Mouse (Mus musculus) gastrocnemius, postnatal 25 days (tissue): ENCODE data around the gene Atp8b3. TPM values are rescaled to one million over a fixed set of nuclear protein-coding genes. Genes with fewer than 3 reads are reported as not detected.

Source experiments
- DNase-seq: peaks from one replicate; pipeline ENCODE4 v3.0.0; 2022
- long read RNA-seq, 2 experiments: library from polyadenylated mRNA; stranded (forward); transcript quantifications; one replicate each; pipeline ENCODE4 v2.0.0; 2021
- total RNA-seq, 2 experiments: library from RNA; stranded (reverse); gene quantifications; 1 replicate in 1 of 2; 2 replicates in 1 of 2; pipeline ENCODE4 v1.2.3; 2021

The Atp8b3 gene
- not detected for total RNA-seq
- long read RNA-seq, experiment 1, result 0 reads
- long read RNA-seq, experiment 2, result 0 reads

DNA sequence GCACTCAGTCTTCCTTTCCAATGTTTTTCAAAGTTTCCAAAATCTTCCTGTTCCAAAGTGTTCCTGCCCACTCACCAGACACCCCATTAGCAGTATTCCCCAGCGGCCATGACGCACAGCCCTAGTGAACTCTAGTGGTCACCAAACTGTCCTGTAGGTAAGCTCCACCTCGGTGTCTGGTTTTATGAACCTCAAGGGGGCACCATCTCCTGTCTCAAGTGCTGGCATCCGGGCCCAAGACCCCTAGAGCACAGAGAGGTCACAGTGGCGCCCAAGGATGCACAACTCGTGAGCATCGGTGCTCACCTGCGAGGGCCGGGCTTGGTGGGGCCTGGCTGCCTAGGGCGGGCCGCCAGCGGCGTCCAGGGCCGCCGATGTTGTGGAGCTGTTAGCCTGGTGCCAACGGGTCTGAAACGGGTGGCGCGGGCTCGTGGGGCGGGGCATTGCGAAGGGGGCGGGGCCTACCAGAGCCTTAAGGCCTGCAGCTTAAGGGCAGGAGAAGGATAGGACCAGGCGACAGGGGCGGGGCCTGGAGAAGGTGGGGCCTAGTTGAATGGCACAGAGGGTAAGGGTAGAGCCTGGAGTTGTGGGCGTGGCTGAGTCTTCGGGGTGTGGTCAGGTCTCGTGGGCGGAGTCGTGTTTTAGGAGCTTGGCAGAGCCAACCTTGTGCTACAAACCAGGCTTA, at the start of gene Atp8b3:
Gene Atp8b3, minus strand, starts transcription at position 415 of the 685 bp plus-strand sequence.
- peak; percentile 78 for DNase-seq

DNA sequence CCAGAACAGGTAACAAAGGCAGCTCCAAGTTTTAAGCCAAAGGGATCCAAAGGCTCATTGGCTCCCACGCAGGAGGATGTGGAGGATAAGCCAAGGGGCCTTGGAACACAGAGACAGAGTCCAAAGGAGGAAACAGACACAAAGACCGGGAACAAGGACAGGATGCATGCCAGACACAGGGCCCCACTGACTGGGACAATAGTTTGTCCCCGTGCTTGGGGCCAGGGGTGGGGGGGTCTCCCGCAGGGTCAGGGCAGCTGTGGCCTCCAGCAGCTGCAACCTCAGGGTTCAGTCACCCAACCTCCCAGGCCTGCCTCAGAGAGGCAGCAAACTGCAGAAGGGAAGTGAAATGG, 48.4 kb upstream of the Atp8b3 start:
- no peak for DNase-seq

DNA sequence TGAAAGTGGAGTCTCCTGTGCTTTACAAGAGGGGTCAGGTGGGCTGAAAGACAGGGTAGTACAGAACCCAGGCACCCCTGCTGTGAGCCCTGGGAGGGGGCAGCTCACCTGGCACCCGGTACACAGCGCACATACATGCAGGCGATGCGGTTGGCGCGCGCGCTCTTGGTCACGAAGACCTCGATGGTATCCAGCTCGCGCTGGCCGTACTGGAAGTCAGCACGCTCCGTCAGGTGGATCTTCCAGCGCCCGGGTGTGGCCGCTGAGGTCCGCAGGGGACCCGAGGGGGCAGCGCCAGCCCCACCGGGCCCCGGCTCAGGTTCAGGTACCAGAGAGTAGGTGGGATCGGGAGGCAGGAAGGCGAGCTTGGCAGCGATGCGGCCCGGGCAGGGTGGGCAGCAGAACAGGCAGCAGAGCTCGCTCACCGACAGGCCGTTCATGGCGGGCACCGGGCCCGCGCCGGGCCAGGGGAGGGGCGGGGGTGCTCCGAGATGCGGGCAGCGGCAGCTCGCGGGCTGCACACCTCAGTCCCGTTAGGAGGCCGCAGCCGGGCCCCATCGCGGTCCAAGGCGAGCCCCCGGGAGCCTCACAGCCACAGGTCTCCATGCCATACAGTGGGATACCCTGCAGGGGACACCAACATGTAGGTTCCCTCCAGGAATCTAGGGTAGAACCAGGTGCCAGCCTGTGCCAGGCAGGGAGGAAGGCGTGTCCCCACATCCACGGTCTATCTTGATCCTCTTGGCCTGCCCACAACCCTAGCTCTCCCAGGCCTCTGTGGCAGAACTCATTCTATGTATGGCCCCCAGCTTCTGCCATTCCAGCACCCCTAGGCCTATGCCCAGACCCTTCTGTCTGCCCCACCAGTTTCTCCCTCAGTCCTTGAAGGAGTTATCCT, 47.7 kb upstream of the Atp8b3 start:
- no peak for DNase-seq

DNA sequence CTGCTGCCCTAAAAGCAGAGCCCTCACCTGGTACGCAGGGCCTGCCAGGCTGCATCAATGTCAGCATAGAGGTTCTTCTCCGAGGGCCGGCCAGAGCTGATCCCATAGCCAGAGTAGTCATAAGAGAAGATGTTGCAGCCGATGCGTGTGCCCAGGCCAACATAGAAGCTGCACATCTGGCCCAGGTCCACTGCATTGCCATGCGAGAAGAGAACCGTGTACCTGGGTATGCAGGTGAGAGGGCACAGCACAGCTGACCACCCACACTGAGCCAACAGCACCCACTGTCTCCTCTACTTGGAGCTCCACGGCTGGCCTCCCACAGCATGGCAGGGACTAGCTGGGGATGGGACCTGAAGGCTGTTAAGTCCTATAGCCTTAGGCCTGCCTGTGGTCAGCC, 46.7 kb upstream of the Atp8b3 start:
- DNase-seq, result no peak

DNA sequence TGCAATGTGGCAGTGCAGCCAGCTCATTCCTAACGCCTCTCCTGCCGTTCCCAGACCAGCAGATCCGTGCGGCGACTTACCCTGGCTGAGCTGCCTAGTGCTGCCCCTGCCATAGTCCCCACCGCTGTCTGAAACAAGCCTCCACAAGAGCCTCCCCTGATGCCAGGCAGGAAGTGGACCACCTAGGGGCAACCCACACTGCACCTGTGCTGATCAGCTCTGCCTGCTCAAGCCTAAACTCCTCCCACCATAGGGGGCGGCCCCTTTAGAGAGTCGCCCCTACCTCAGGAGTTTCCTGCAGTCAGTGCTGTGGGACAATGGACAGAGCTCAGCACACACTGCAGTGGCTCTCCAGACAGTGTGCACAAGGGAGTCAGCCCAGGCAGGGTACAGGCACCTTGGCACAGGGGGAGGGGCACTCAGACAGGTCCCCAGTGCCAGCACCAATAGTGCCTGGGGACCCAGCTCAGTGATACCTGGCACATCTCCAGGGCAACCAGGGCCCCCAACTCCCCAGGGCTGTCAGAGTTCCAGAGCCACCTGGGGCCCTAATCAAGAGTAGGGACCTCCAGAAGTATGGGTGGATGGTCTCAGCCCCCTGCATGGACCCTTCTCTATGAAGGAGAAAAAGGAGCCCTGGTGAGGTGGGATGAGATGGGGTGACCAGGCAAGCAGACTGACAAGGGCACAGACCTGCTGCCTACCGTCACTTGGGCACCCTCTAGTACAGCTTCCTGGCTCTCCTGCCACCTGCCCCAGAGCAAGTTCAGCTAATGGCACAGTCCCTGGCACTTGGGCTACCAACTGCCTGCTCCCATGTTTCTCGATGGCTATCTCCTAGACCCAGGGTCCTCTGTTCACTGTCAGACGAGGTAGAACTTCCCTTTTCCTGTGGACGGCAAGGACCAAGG, 46.0 kb upstream of the Atp8b3 start:
- DNase-seq, result no peak

DNA sequence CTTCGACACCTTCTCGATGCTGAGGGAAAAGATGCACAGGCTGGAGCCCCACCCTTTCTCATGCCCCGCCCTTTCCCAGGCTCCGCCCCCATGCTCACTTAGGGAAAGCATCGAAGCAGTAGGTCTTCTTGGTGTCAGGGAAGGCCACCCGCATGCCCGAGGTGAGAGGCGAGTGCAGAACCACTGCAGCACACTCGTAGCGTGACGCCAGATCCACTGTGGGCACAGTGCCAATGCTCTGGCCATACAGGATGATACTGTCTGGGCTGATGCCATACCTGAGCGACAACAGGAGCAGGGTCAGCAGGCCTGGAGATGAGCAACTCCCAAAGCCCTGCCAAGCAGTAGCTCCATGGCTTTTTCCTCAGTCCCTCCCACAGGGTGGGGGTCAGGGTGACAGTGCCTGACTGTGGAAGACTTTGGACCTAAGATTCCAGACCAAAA, 45.1 kb upstream of the Atp8b3 start:
- no peak for DNase-seq

DNA sequence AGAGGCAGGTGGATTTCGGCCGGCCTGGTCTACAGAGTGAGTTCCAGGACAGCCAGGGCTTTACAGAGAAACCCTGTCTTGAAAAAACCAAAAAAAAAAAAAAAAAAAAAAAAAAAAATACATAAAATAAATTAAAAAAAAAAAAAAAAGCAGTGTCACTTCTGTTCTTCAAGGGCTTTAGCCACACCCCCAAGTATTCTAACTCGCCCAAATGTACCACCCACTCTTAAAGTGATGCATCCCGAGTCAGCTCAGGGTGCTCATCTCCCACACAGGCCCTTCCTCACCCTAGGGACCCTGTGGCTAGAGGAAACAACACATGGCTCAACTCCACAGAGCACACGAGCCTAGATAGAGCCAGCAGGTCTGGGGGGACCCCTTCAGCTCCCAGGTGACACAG, 44.1 kb upstream of the Atp8b3 start:
- DNase-seq, result no peak

DNA sequence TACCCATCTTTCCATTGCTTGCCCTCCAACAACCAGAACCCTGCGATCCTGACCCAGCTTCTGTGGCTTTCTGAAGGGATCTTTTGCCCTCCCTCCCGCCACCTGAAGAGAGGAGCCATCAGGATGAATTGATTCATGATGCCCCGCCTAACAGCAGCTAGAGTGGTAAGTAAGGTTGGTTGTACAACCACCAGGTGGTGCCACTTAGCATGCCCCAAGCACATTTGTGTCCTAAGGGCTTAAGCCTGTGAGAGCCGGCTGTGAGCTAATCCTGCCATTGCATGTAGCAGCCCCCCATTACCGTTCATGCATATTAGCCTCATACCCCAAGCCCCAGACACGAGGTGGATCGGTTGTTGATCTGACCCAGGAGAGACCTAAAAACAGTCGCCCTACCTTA, 40.0 kb upstream of the Atp8b3 start:
- peak; percentile 38 for DNase-seq

DNA sequence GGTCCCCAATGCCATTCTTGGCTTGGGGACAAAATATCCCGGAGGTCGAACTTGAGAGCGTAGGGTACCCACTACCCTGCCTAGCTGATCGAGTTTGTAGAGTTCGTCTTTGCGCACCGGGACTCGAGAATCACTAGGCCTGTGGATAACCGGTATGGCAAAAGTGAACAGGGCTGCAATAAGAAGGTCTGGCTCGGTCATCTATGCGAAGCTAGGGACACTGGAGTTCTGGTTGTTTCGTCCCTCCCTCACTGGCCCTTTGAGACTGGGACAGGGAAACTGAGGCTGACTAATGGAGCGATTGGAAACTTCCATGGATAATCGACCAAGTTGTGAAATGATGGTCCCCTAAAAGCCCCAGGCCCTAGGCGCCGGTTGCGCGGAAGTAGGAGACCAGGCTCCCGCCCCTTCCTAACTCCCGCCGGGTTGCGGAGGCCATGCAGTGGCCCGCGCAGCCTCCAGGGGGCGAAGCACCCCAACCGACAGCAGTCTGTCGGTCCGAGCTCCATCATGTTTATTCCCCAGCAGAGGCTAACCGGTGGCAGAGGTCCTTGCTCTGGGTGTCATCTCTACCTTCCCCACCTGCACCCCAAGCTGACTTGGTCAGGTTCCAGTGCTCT, 39.3 kb upstream of the Atp8b3 start:
- peak; percentile 85 for DNase-seq

DNA sequence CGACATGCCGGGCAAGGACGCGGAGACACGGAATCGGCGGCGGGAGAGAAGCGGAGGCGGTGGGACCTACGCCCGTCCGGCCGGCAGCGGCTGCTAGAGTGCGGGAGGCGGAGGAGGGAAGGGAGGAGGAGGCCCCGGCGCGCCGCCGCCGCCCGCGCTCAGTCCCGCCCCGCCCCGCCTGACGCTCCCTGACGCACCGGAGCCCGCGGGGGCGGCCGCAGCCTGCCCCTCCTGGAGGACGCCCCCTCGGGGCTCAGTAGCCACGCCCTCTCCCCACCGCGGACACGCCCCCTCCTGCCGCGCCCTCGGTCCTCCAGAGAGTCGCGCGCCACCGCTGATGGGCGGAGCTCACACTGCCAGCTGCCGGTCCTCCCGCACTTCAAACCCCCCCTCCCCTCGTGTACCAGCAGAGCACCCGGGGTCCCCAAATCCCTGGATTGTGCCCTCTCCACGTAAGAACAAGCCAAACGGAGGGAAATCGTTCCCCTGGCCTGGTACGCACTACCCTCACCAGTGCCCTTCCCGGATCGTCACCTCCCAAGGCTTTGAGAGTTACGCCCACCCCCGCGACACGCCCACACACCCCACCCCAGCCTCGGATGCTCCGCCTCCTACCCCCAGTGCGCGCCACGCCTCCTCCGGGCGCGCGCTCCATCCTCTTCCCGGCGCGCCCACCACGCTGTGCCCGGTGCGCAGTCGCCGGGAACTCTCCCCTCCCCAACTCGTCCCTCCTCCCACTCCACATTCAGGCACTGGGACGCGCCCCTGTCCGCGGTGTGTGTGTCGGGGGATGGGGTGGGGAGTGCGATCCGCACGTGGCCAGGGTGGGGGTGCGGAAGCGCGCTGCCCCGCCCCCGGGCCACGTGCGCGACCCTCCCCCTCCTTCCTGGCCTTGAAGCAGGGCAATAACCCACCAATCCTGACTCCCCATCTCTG, 38.5 kb upstream of the Atp8b3 start, which contains the start of gene Klf16:
Gene Klf16, minus strand, starts transcription at position 127 of the 936 bp plus-strand sequence.
- DNase-seq, result peak; percentile 97

DNA sequence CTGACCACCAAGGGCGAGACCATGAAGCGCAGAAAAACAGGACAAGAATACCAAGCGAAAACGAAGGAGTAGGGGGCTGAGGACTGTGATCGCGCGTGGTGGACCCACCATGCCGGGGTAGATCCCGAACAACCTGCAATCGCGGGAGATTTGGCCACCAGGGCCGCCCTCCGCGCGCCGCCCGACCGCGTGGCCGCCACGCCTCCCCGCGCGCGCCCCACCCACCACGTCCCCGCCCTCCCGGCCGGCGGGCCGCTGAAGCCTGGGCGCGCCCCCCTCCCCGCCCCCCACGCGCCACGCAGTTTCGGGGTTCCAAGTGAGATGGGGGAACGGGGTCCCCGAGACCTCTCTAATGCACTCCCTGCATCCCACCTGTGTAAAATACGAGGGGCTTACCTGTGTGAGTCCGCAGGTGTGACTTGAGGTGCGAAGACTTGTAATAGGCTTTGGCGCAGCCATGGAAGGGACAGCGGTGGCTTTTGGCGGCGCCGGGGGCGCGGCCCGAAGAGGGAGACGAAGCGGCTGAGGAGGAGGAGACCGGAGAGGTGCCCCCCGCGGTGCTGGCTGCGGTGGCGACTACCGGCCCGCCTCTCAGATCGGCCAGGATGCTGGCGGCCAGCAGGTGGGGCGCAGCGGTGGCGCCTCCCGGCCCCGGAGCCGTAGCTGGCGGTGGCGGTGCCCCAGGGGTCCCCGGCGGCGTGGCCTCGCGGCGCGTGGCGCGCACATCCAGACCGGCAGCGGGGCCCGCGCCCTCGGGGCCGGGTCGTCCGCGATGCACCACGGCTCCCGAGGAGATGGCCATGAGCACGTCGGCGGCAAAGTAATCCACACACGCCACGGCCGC, 37.6 kb upstream of the Atp8b3 start:
- peak; percentile 49 for DNase-seq

DNA sequence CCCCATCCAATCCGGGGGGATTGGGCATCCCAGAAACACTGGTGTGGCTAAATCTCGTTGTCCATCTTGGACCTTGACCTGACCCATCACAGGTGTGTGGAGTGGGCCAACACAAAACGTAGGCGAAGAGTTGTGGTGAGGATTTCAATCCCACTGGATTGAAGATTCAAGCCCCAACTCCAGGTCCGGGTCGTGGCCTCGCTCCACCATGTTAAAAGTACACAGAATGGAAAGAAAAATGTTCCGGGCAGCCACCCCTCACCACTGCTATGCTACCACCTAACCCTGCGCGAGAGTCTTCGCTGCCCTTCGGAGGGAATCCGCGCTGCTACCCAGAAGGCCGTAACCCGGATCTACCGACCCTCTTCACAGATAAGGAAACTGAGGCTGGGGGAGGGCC, 37.0 kb upstream of the Atp8b3 start:
- DNase-seq, result no peak

DNA sequence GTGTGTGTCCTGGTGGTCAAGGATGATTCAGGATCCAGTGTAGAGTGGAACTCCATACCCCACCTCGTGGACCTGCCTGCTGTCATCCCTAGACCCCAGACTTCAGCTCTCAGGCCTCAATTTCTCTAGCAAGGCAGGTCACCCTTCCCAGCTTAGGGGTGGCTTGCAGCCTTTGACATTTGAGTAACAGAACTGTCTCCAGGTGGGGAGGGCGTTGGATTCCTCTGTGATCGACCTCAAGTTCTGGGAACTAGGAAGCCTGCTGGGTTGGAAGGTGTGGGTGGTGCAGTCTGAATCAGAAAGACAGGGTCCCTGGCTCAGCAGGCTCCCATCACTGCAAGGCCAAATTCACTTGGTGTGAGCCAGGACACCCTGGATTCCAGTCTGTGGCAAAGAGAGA, 36.0 kb upstream of the Atp8b3 start:
- DNase-seq, result no peak

DNA sequence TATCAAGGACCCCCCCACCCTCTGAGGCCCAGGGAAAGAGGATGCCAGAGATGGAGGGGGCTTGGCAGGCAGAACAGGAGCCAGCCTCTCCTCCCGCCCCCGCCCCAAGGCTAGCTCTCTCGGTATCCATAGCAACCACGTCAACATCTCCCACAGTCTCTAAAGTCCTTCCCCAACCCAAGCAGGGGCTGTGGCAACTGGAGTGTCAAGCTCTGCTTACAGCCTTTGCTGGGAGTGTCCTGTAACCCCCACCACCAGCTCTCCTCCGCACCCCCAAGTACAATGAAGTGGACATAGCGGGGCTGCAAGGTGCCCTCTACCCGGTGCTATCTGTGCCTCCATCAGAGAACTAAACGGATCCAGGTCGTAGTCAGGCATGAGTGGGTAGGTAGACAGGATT, 35.0 kb upstream of the Atp8b3 start:
- DNase-seq, result no peak

DNA sequence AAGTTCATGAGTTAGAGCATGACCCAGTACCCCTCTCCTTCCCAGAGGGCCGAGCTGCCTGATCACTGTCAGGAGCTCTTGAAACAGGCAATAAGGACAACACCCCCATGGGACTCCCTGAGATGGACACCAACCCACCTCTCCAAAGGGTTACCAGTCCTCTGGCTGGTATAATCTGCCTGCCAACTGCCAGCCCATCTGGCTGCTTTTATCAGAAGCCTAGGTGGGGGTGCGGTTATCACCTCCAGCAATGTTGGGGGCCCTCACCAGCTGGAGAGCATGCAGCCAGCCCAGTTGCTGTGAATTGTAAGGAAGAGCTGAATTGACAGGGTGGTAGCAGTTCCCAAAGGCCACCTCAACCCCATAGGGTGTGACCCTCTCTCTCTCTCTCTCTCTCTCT, 33.6 kb upstream of the Atp8b3 start:
- no peak for DNase-seq

DNA sequence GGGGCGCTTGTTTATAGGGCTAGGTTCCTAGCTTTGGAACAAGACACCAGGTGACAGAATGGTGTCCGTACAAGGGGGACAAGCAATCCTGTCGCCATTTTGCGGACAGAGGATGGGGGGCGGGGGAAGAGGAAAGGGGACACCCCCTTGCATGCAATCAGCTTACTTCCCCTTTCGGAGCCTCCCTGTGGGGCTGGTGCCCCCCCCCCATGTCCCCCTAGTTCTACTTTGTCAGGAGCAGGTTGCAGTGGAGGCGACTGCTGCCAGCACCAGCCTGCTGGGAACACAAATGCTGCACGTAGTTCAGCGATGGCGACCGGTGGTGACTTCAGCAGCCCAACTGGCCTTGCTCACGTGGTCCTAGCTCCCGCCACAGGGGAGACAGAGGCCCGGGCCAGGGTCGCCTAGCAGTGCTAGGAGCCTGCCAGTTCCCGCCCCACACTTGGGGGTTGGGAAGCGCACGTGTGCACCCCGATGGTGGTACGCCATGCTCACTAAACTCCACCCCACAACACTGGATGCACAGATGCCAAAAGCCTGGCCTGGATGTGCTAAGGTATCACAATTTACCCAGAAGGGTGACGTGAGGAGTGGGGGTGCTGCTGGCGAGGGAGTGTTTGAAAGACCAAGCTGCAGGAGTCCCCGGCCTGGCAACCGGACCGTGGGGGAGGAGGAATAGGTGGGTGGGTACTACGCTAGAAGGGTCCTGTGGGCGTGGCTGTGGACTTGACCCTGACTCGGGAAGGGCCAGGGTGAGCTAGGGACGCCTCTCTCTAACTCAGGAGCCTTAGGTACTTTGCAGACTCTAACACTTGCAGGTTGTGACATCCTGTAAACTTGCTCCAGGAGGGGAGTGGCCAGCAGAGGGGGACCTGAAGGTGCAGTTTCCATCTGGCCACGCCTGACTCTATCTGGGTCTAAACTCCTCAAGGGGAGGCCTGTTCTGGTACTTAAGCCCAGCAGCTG, 32.2 kb upstream of the Atp8b3 start:
- no peak for DNase-seq

DNA sequence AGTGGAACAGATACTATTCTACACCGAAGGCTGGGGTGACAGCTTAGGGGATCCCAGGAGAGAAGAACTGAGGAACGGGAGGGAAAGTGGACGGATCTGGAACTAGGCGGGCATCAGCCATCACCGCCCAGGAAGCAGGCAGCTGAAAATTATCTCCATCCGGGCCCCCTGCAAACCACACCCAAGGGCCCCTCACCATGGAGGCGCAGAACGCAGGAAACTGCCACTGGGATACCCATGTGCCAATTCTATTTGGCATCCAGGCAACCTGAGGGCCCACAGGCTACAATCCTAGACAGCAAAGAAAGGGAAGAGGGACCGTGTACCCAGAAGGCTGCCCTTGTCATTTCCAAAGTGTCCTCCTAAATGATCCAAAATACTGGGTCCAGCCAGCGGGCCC, 31.5 kb upstream of the Atp8b3 start:
- no peak for DNase-seq

DNA sequence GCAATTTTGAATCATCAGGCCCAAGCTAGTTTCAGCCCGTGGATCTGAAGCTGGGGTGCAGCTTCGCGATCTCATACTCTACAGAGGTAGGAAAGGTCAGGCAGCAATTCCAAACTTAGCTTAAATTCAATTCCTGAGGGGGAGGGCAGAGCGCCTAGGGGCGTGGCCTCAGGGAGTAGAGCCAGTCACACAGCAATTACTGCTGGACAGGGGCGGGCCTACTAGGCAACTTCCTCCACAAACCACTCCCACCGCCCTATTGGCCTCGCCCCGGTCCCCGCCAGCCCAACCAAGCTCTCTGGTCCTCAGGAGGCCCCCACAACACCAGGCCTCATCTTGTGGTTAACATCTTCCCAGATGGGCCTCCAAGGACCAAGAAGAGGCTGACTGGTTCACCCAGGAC, 30.7 kb upstream of the Atp8b3 start:
- peak; percentile 83 for DNase-seq

DNA sequence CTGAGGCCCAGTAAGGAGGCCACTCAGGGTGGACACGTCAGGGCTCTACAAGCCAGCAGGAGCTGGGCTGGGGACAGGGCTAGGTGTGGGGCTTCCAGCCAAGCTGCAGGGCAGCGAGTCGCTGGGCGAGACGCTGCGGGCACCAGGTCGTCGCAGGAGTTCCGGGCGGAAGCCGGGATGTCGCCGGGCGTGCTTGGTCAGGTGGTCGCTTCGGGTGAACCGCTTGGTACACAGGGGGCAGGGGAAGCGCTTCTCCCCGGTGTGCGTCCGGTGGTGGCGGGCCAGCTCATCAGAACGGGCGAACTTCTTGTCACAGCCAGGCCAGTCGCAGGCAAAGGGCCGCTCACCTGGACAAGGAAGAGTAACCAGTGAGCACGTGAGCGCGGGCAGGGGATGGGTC, 30.0 kb upstream of the Atp8b3 start:
- peak; percentile 11 for DNase-seq
